Mouse (Mus musculus) forebrain, embryonic 10.5 days (tissue): Measurements from ENCODE around the gene Mfap2. TPM values are rescaled to one million over a fixed set of nuclear protein-coding genes. Genes with fewer than 3 reads are reported as not detected.

Source experiments
- DNase-seq: peaks from one replicate; pipeline ENCODE4 v3.0.0-alpha.2; 2017; ENCODE audit warnings: low spot score; ENCODE audit errors: extremely low spot score
- H3K27ac ChIP-seq: fragments of 300-500 bp; sonication (generic); 2 replicates; pipeline ENCODE4 v1.5.1; 2016; ENCODE audit warnings: mild to moderate bottlenecking
- H3K27me3 ChIP-seq: fragments of 300-500 bp; sonication (generic); 2 replicates; pipeline ENCODE4 v1.6.1; 2016; ENCODE audit warnings: mild to moderate bottlenecking; ENCODE audit not compliant: poor library complexity, severe bottlenecking
- H3K36me3 ChIP-seq: fragments of 300-500 bp; sonication (generic); replicated peaks from 2 replicates; pipeline ENCODE4 v1.6.1; 2016; ENCODE audit warnings: mild to moderate bottlenecking, moderate library complexity
- H3K4me1 ChIP-seq: fragments of 300-500 bp; sonication (generic); 2 replicates; pipeline ENCODE4 v1.6.1; 2016
- H3K4me3 ChIP-seq: fragments of 300-500 bp; sonication (generic); 2 replicates; pipeline ENCODE4 v1.5.1; 2016; ENCODE audit warnings: mild to moderate bottlenecking, moderate library complexity
- H3K9me3 ChIP-seq: fragments of 300-500 bp; sonication (generic); 2 replicates; pipeline ENCODE4 v1.6.1; 2016; ENCODE audit warnings: mild to moderate bottlenecking, moderate library complexity
- WGBS: fragments of 180-500 bp; shearing (Covaris S2); methylation state at CpG from one replicate; pipeline ENCODE4 v1.1.7; 2016; 5-methylcytosine and 5-hydroxymethylcytosine counted together
- polyA plus RNA-seq: library from polyadenylated mRNA; unstranded; fragments of >200 nt; fragmentation: Nextera tagmentation; extraction: Ambion mirVana; gene quantifications from 2 replicates; pipeline ENCODE4 v1.2.1, GENCODE M21; 2016

Gene Mfap2
- polyA plus RNA-seq, 1 experiment from 2014 or later = 265 TPM

DNA sequence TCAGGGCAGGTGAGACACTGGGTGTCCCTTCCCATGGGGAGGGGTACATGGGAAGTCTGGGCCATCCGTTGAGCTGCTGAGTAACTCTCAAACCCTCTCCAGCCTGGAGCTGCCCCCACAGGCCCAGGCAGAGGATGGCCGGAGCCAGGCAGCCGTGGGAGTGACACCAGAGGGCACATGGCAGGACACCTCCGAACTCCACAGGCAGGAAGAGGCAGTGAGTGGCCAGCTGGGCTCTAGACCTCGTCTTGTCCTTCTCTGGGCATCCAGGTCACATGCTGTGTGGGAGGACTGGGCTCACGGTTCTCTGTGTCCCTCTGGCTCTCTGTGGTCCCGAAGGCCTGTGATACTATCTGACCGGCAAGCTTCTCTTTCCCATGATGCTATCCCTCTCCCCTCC lies 16.4 kb upstream of the Mfap2 start:
- 87% methylated on average over 8 of the region's 8 CpGs for WGBS
- H3K9me3 ChIP-seq = no peaks in the 10 kb centered on the region
- H3K4me1 ChIP-seq = peaks cover 24% of the 10 kb centered on the region
- no peak overlapping the region for H3K27ac ChIP-seq
- H3K36me3 ChIP-seq = peaks cover 71% of the 10 kb centered on the region
- DNase-seq = no peak
- 0 out of 2 replicates have a peak overlapping the region, but pooled peaks have one; percentile 1 for H3K4me3 ChIP-seq
- no peaks in the 10 kb centered on the region for H3K27me3 ChIP-seq

DNA sequence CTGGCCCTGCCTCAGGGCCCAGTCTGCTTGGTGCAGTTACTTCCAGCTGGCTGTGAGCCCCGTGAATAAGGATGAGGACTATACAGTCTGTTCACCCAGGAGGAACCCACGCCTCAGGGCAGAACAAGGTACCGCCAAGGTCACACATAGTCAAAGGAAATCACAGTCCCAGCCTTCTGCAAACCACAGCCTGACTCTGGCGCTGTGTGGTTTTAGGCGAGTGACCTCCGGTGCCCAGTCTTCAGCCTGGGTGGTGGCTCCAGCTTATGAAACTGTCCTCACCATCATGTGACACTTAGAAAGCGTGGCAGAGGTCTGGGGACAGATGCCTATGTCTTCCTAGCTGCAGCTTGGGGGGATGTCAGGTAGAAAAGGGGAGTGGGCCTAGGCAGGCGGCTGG lies 14.4 kb upstream of the Mfap2 start:
- Histone ChIP-seq H3K36me3 (peaks cover 89% of the 10 kb centered on the region), H3K9me3 (no peaks in the 10 kb centered on the region), H3K27ac (no peak overlapping the region), H3K4me3 (no peak overlapping the region), H3K27me3 (no peaks in the 10 kb centered on the region), H3K4me1 (peaks cover 9% of the 10 kb centered on the region)
- WGBS = 88% methylated on average over 8 of the region's 8 CpGs
- no peak for DNase-seq

DNA sequence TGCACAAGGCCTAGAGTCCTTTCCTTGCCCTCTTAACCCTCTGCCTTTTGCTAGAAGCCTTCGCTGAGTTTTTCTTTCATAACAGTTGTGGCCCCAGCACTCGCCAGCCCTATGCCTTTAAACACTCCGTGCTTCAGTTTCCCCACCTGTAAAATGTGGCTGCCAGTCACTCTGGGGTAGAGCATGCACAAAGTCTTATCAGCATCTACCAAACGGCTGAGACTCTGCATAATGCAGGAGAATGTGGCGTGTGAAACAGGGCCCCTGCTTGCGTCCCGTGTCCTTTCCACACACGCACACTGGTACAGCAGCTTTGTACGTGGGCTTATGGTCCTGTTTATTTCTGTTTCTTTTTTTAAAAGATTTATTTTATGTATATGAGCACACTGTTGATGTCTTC lies 13.4 kb upstream of the Mfap2 start:
- H3K27me3 ChIP-seq = no peaks in the 10 kb centered on the region
- H3K36me3 ChIP-seq = peaks cover 96% of the 10 kb centered on the region
- no peak overlapping the region for H3K27ac ChIP-seq
- no peaks in the 10 kb centered on the region for H3K9me3 ChIP-seq
- DNase-seq = no peak
- H3K4me3 ChIP-seq = no peak overlapping the region
- H3K4me1 ChIP-seq = peaks cover 5% of the 10 kb centered on the region; the same call in 1 of the 2 replicates
- 94% methylated on average over 9 of the region's 9 CpGs for WGBS

DNA sequence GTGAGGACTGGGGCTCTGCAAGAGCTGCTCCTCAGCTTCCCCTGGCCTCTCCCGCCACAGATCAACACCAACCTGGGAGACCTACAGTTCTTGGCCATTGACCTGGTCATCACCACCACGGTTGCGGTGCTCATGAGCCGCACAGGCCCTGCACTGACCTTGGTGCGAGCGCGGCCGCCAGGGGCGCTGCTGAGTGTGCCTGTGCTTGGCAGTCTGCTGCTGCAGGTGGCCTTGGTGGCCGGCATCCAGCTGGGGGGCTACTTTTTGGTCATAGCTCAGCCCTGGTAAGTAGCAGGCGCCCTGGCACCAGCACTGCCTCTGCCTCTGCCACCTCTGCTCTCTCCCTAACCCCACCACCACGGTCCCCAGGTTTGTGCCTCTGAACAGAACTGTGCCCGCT lies 4.2 kb upstream of the Mfap2 start:
- 78% methylated on average over 13 of the region's 13 CpGs for WGBS
- Histone ChIP-seq H3K4me3 (no peak overlapping the region), H3K9me3 (peaks cover 4% of the 10 kb centered on the region; the same call in 1 of the 2 replicates), H3K36me3 (peaks cover 71% of the 10 kb centered on the region), H3K27ac (0 out of 2 replicates have a peak overlapping the region, but pooled peaks have one; percentile 15), H3K27me3 (no peaks in the 10 kb centered on the region), H3K4me1 (peaks cover 16% of the 10 kb centered on the region)
- DNase-seq = no peak

DNA sequence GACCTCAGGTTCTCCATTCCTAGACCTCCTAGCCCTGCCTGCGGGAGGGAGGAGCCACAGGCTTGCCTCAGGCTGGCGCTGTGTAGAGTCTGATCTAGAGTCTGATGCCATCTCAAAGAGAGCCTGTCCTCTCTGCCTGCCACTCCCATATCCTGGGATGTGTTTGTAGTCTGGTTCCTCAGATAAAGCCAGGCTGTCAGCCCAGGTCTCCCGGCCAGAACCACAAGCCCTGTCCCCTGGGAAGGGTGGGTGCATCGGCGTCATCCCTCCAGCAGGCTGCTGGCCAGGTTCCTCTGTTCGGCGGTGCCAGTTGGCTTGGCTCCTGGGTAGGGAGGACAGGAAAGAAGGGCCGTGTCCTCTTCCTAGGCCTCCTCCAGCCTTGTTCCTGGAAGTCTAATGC lies 2.2 kb upstream of the Mfap2 start:
- Histone ChIP-seq H3K4me1 (peaks cover 30% of the 10 kb centered on the region), H3K4me3 (no peak overlapping the region), H3K27ac (no peak overlapping the region), H3K36me3 (peaks cover 62% of the 10 kb centered on the region), H3K27me3 (no peaks in the 10 kb centered on the region), H3K9me3 (peaks cover 4% of the 10 kb centered on the region; the same call in 1 of the 2 replicates)
- WGBS = 96% methylated on average over 8 of the region's 8 CpGs
- DNase-seq = no peak

DNA sequence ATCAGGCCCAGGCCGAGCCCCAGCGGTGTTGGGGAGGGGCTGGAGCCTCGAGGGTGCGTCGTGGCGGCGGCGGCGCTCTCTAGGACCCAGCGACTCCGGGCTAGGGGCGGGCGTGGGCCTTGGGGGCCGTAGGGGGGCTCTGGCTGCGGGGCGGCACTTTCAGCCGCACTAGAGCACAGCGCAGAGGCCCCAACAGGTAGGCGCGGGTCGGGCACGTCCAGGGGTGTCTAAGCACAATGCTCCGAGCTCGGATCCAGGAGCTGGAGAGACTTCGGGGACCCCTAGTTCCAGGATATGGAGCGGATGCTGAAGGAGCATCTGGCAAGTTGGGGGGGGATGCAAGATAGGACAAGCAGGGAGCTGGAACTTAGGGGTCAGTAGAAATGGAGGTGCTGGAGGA lies 308 bp downstream of the Mfap2 start:
- H3K4me1 ChIP-seq = peaks cover 33% of the 10 kb centered on the region
- H3K27ac ChIP-seq = peak overlapping the region; percentile 97
- WGBS = under 1% methylated on average over 26 of the region's 26 CpGs
- H3K9me3 ChIP-seq = peaks cover 4% of the 10 kb centered on the region; the same call in 1 of the 2 replicates
- H3K27me3 ChIP-seq = no peaks in the 10 kb centered on the region
- peak overlapping the region; percentile 83 for H3K4me3 ChIP-seq
- peak; percentile 76 for DNase-seq
- H3K36me3 ChIP-seq = peaks cover 62% of the 10 kb centered on the region

DNA sequence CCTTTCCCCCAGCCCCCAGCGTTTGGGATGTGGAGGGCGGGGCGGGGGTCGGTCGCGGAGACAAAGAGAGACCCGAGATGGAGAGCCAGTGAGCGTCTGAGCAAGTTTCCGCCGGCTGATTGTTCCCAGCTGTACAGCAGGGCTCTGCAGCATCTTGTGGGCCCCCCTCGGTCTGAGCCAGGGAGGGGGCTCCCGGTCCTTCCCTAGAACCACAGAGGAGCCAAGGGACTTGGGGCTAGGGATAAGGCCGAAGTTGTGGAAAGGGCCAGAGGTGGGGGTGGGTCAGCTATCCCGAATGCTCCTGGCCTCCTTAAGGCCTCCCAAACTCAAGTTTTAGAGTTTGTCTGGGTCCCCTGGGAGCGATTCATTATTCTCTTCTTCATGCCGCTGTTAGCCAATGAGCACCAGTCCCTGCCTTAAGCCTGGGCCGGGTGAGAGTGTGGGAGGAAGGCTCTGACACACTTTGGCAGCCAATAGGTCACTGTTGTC lies 767 bp downstream of the Mfap2 start:
- Histone ChIP-seq H3K36me3 (peaks cover 62% of the 10 kb centered on the region), H3K4me1 (peaks cover 35% of the 10 kb centered on the region), H3K27me3 (no peaks in the 10 kb centered on the region), H3K4me3 (peak overlapping the region; percentile 83), H3K27ac (peak overlapping the region; percentile 97), H3K9me3 (peaks cover 4% of the 10 kb centered on the region; the same call in 1 of the 2 replicates)
- DNase-seq = peak; percentile 66
- WGBS = under 1% methylated on average over 16 of the region's 17 CpGs

DNA sequence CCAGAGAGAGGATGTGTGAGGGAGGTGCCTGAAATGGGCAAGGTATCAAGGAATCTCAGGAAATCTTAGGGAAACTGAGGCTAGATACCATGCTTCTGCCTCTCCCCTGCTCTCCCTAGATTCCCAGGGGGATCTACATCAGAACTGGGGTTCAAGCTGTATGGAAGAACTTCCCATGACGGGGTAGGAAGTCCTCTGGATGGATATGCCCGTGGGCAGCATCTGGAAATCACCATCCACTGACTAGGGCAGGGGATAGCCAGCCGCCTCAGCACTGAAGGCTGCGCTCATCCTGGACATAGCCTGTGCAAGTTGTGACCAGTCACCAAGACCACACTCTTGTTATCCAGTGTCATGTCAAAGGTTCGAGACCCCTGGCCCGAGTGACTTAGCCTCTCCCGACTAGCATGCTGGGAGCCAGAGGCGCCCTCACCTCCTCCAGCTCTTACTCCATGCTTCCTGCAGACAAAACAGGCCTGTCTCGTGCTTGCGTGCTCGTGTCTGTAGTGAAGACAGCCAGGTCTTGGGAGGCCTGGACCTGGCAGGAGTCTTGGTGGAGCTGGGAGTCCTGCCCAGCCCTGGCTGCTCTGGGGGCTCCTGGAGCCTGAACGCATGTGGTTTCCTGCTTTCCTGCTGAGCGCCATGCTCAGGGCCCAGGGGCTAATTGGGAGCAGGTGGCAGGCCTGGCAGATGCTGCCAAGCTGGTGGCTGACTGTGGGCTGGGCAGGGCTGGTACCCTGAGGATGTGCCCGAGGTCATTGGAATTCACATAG lies 1.5 kb downstream of the Mfap2 start:
- peaks cover 35% of the 10 kb centered on the region for H3K4me1 ChIP-seq
- no peaks in the 10 kb centered on the region for H3K27me3 ChIP-seq
- no peak for DNase-seq
- H3K36me3 ChIP-seq = peaks cover 62% of the 10 kb centered on the region
- peaks cover 4% of the 10 kb centered on the region; the same call in 1 of the 2 replicates for H3K9me3 ChIP-seq
- H3K4me3 ChIP-seq = peak overlapping the region; percentile 83
- H3K27ac ChIP-seq = peak overlapping the region; percentile 97
- 53% methylated on average over 14 of the region's 14 CpGs for WGBS

DNA sequence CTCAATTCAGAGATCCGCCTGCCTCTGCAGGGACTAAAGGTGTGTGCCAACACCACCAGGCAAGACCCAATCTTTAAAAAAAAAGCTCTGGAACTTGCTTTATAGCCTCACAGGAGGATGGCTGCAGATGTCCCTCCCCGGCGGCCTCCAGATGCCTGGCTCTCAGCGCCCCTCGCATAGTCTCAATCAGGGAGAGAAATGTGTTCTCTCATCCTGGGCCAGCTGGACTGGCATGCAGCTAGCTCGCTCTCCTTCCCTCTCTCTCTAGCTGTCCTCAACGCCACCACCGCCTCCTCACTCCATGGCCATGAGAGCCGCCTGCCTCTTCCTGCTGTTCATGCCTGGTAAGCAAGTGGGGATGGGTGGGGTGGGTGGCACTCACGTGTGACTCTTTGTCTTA lies 2.3 kb downstream of the Mfap2 start:
- peaks cover 63% of the 10 kb centered on the region for H3K36me3 ChIP-seq
- peak overlapping the region; percentile 97 for H3K27ac ChIP-seq
- no peaks in the 10 kb centered on the region for H3K27me3 ChIP-seq
- peak overlapping the region; percentile 83; the same call in 1 of the 2 replicates for H3K4me3 ChIP-seq
- H3K4me1 ChIP-seq = peaks cover 37% of the 10 kb centered on the region
- no peak for DNase-seq
- 84% methylated on average over 10 of the region's 10 CpGs for WGBS
- H3K9me3 ChIP-seq = no peaks in the 10 kb centered on the region

DNA sequence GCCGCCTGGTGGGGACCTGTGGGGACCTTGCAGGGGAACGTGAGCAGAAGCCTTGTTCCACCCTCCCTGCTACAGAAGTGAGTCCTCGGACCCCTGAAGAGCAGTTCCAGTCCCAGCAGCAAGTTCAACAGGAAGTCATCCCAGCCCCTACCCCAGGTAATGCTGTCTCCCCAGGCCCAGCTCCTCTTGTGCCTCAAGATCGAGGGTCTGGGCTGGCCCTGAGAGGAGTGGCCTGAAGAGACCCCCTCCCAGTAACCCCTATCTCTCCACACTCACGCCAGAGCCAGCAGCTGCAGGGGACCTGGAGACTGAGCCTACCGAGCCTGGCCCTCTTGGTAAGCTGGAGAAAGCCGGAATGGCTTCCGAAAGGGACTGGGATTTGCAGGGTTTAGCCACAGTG lies 3.9 kb downstream of the Mfap2 start:
- no peaks in the 10 kb centered on the region for H3K27me3 ChIP-seq
- H3K36me3 ChIP-seq = peaks cover 72% of the 10 kb centered on the region
- peaks cover 47% of the 10 kb centered on the region for H3K4me1 ChIP-seq
- no peak overlapping the region for H3K27ac ChIP-seq
- no peak for DNase-seq
- no peak overlapping the region for H3K4me3 ChIP-seq
- H3K9me3 ChIP-seq = no peaks in the 10 kb centered on the region
- WGBS = 78% methylated on average over 8 of the region's 8 CpGs

DNA sequence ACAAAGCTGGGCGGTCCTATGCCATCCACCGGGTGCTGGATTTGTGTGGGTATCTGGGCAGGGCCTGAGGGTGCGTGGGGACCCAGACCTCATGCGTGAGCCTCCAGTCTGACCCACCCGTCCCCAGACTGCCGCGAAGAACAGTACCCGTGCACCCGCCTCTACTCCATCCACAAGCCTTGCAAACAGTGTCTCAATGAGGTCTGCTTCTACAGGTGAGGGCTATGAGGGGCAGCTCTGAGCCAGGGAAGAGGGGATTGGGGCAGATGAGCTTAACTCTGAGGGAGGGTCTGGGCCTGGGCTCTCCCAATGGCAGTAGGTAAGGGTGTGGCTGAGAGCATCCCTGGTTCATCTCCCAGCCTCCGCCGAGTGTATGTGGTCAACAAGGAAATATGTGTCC lies 4.6 kb downstream of the Mfap2 start:
- no peak for DNase-seq
- H3K27me3 ChIP-seq = no peaks in the 10 kb centered on the region
- H3K9me3 ChIP-seq = no peaks in the 10 kb centered on the region
- WGBS = 92% methylated on average over 11 of the region's 11 CpGs
- peaks cover 79% of the 10 kb centered on the region for H3K36me3 ChIP-seq
- 0 out of 2 replicates have a peak overlapping the region, but pooled peaks have one; percentile 26 for H3K27ac ChIP-seq
- H3K4me3 ChIP-seq = no peak overlapping the region
- H3K4me1 ChIP-seq = peaks cover 53% of the 10 kb centered on the region

DNA sequence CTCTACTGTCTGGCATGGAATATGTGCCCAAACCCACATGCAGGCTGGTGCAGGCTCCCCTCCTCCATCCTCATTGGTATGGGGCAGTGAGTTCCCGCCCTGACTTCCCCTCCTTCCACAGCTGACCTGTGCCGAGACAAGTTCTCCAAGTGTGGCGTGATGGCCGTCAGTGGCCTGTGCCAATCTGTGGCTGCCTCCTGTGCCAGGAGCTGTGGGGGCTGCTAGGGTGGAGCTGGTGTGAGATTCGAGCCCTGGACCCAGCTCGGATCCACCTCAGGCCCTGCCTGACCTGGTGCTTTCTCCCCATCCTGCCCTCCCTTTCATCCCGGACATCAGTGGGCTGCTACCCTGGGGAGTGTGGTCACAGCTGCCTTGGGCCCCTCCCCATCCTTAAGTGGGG lies 5.1 kb downstream of the Mfap2 start:
- H3K27ac ChIP-seq = 0 out of 2 replicates have a peak overlapping the region, but pooled peaks have one; percentile 26
- no peak overlapping the region for H3K4me3 ChIP-seq
- 86% methylated on average over 7 of the region's 7 CpGs for WGBS
- no peaks in the 10 kb centered on the region for H3K9me3 ChIP-seq
- no peaks in the 10 kb centered on the region for H3K27me3 ChIP-seq
- peaks cover 53% of the 10 kb centered on the region for H3K4me1 ChIP-seq
- DNase-seq = no peak
- peaks cover 84% of the 10 kb centered on the region for H3K36me3 ChIP-seq

DNA sequence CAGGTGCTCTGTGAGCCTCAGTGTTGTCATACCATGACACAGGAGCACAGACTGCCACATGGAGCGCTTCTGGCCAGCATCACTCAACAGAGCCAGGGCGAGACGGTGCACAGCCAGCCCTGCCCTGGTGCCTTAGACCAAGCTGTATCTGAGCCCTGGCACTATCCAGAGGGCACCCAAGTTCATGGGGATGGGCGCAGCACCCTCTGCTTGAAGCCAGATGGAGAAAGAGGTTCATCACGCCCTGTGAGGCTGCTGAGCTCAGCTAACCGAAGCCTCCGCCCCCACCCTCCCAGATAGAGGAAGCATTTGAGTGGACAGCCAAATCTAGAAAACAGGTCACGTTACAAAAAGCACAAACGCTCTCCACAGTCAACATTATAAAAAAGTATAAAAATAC lies 6.1 kb downstream of the Mfap2 start:
- DNase-seq = no peak
- Histone ChIP-seq H3K9me3 (no peaks in the 10 kb centered on the region), H3K27ac (no peak overlapping the region), H3K4me3 (no peak overlapping the region), H3K27me3 (no peaks in the 10 kb centered on the region), H3K36me3 (peaks cover 91% of the 10 kb centered on the region), H3K4me1 (peaks cover 55% of the 10 kb centered on the region)
- 88% methylated on average over 9 of the region's 9 CpGs for WGBS
